Mouse (Mus musculus): Measurements from ENCODE around the gene Hras. TPM values are rescaled to one million over a fixed set of nuclear protein-coding genes. Genes with fewer than 3 reads are reported as not detected.
A peak's percentile ranks its signal among the peaks of the same experiment; 100 is the strongest.

The Hras gene
- total RNA-seq, 4 experiments from 2014 or later, result 226 to 267 (median 258) TPM

DNA sequence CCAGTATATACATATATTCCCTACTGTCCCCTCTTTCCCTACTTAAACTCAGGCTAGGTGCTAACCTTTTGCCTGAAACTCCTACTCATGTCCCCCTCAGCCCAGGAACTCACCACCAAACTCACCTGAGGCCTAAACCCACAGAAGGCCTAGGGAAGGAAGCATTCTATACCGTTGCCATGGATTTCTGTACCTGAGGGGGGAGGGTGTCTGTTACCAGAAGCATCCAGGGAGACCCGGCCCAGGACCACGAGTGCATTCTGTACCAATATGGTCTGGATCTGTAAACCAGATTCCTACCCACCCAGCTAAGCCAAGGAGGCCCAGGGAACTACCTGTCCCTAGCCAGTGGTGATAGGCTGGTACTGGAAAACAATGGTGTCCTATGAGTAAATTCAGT lies 20.5 kb upstream of the Hras start:
- no peak for DNase-seq (ENCODE audit: low spot score in 2 of 2)

DNA sequence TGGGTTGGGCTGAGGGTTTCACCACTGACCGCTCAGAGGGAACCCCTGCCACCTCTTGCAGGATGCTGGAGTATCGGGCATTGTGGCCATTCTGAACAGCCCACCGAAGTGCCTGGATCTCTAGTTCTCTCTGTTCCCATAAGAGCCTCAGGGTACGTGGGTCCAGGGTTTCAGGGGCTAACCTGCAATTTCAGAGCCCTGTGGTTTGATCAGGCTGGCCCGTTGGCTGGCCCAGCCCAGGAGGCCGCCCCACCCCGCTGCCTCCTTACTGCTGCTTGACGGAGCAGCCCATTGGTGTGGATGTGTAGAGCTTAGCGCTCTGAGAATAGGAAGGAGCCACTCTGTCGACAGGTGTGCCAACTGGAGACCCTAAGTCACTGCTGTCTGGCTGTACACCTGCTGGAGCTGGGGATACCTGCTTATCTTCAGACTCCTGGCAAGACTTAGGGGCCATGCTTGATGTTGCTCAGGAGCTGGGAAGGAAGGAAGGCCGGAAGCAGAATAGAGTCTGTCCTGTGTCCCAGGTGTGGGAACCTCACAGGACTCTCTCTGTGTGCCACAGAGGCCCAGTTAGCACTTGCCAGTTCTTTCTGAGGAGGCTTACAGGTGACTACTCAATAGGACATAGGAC lies 19.9 kb upstream of the Hras start, which contains the start of gene Lmntd2:
Gene Lmntd2 (minus strand): TSS at position 476 of the 631 bp plus-strand sequence.
- no peak for DNase-seq (ENCODE audit: low spot score in 2 of 2)

DNA sequence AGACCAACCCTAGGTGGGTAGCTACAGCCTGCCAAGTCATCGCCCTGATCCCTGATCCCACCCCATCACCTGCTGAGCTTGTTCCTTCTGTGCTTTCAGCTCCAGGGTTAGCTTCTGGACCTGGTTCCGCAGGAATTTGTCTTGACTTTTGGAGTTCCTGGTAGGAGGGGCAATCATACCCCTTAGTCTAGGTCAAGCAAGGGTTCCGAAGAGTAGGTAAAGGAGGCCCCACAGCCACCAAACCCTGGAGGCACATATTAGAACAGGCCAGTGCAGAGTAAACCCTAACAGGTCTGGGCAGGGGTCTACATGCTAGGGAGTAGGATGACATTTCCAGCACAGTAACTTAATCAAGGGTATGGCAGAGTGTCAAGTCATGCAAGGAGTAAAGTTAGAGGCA lies 19.3 kb upstream of the Hras start:
- no peak for DNase-seq (ENCODE audit: low spot score in 2 of 2)

DNA sequence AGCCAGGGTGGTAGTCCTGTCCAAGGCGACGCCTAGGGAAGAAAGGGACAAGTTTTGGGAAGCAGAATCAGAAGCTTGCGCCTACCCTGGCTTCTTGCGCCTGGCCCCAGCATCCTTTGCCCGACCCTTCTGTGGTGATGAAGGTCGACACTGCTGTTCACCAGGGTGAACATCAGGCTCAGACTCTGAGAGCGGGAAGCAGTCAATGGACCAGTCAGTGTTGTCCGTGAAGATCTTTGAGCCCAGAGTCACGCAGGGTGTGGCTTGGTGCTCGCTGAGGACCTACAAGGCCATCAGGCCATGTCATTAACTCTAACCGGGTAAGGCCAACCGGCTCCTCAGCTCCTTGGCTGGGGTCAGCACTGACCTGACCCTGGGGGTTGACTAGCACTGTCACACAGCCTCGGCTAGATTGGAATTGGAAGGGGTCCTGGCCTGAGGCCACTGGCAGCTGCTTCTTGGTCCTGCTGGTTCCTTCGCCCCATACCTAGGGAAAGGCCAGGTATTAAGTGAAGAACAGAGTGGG lies 16.9 kb upstream of the Hras start:
- no peak for DNase-seq (ENCODE audit: low spot score in 2 of 2)

GRCm38 (mm10) chr7:141210137-141210536 lies 16.3 kb upstream of the Hras start:
- no peak for DNase-seq (ENCODE audit: low spot score in 2 of 2)

DNA sequence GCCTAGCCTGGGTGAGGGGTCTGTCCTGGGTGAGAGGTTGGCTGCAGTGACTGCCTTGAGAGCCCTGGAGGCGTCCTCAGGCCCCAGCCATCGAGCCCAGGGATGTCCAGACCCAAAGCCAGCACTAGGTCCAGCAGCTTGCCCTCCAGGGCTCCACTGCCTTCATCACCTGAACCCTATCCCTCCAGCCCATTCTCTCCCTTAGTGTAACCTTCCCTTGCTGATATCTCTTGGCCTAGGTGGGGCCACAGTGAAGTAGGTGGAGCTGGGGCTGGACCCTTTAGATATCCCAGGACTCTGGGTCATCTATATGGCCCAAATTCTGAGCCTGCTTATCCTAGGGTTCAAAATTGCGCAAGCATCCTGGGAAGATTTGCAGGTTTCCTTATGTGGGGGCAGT lies 15.7 kb upstream of the Hras start:
- no peak for DNase-seq (ENCODE audit: low spot score in 2 of 2)

GRCm38 (mm10) chr7:141206182-141206937 lies 12.6 kb upstream of the Hras start:
- no peak for DNase-seq (ENCODE audit: low spot score in 2 of 2)

DNA sequence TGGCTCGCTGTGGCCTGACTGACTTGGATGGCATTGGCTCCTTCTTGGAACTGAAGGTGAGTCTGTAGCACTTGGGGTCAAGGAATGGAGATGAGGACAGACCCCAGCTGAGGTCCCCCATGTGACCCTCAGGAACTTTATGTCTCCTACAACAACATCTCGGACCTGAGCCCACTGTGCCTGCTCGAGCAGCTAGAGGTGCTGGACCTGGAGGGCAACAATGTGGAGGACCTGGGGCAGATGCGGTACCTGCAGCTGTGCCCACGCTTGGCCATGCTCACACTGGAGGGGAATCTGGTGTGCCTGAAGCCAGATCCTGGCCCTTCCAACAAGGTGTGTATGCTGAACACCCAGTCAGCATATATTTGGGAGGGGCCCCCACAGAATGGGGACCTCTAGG lies 11.7 kb upstream of the Hras start:
- DNase-seq (ENCODE audit: low spot score in 2 of 2), result no peak

DNA sequence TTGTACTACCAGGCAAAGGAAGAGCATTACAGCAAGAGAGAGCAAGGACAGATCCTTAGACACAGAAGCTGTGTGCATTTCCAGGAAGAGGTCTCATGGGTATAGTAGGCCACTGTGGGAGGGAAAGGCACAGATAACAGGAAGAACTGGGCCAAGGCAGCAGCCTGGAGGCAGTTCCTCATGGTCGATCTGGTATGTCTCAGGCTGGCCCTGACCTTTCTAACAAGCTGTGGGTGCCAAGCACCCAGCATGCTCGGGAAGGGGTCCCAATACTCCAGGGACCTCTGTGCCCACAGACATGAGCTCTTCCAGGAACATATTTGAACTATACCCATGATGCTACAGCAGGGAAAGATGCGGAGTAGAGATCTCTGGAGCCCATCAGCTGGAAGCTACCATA lies 10.7 kb upstream of the Hras start:
- DNase-seq (ENCODE audit: low spot score in 2 of 2), result no peak

DNA sequence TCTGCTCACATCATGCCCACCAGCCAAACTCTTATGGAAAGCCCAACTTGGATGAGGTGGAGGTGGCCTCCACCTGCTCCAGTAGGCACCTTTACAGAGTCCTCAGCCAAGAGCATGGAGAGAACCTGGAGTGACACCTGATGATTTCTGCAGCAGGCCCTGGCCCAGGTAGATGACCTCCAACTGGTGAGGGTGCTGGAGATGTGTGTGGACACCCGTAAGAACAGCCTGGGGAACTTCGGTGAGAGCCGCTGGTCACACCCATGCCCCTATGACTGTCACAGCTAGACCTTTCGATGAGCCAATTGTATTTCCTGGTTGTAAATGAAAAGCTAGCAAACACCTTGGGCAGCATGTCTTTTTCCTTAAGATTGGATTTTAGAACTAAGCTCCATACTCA lies 4.3 kb upstream of the Hras start:
- no peak for DNase-seq (ENCODE audit: low spot score in 2 of 2)

GRCm38 (mm10) chr7:141196619-141197282 lies 2.9 kb upstream of the Hras start:
- no peak for DNase-seq (ENCODE audit: low spot score in 2 of 2)

DNA sequence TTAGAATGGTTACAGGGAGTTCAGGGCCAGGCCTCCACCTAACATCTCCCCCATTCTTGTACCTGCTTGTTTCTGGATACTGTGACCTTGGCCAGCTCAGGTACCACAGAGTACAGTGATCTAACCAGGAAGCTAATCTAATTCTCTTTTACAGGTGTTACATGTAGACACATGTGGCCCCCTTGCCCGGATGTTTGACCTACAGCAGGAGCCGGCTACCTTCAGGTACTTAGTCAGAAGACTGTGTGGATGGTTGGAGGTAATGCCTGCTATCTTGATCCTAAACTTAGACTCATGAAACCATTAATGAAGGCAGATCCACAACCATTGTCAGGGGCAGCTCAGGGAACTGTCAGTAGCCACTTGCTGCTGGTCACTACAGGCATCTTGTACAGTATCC lies 1.9 kb upstream of the Hras start:
- DNase-seq (ENCODE audit: low spot score in 2 of 2), result no peak

DNA sequence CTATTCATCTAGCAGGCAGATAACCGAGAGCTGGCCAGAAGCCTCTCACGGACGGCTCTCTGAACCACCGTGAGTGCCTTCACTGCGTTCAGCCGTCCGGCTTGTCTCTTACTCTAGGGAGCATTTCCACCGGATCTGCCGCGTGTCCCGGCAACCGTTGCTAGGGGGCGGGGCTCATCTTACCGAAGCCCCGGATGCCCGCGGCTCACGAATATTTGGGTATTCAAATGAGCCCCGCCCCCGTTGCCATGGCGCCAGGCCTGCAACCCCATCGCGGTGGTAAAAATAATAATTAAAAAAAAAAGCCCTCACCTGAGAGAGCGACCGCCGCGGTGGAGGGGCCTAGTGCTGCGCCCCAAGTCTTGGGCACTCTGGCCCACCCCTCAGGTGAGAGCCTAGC lies 1.0 kb upstream of the Hras start:
- DNase-seq (ENCODE audit: low spot score in 2 of 2), result peak; percentile 69 to 86

DNA sequence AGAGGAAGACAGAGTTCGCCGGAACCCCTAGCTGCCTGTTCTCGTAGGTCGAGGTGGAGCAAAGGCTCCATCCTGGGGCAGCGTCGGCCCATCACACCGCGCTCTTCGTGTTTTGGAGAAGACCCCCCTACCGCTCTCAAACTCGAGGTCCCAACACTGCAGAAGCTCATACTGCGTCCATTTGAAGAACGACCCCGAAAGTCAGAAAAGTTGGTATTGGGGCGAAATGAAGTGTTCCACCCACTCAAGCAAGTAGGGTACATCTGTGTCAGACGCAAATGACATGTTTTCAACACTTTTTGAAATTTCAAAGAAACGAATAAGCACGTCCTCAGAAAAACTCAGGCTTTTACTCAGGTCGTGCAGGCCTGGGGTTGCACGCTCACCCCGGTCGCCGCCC lies 604 bp upstream of the Hras start:
- DNase-seq (ENCODE audit: low spot score in 2 of 2), result no peak

DNA sequence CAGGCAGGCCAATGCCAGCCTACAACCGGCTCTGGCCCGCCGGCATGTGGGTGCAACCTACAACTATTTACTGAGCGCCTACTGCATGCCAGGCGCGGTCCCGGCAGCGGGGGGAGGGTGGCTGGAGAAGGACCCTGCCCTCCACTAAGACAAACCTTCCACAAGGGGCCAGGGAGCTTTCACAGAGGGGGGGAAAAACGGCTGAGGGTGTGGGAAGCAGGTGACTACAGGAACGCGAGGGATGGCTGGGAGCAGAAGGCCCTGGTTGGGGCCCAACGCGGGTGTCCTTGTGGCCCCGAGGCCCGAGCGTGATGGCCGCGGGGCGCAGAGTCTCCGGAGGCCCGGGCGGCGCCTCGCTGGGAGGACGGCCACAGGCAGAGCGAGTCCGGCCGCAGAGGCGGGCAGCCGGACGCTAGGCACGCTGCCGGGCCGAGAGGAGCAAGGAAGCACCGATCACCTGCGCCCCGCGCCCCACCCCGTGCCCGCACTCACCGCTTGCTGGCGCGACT lies 403 bp downstream of the Hras start:
- DNase-seq (ENCODE audit: low spot score in 2 of 2), result peak in 1 of 2 experiments; percentile 37

DNA sequence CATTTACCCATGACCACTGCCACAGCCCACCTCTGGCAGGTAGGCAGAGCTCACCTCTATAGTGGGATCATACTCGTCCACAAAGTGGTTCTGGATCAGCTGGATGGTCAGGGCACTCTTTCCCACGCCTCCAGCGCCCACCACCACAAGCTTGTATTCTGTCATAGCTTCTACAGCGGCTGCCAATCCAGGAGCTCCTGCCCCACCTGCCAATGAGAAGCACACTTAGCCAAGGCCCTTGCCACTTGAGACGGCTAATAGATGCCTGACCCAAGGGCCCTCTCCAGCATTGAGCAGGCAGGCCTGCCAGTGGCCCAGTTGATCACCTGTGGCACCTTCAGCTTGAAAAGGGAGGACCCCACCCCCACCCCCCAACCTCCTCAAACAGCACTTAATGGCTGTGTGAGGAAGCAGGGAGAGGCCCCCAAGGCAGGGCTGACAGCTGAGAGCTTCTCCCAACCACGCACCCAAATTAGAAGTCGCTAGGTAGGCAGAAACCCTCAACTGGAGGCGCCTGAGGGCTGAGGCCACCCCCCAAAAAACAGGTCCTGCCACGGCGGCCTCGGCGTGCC lies 943 bp downstream of the Hras start:
- DNase-seq (ENCODE audit: low spot score in 2 of 2), result no peak

DNA sequence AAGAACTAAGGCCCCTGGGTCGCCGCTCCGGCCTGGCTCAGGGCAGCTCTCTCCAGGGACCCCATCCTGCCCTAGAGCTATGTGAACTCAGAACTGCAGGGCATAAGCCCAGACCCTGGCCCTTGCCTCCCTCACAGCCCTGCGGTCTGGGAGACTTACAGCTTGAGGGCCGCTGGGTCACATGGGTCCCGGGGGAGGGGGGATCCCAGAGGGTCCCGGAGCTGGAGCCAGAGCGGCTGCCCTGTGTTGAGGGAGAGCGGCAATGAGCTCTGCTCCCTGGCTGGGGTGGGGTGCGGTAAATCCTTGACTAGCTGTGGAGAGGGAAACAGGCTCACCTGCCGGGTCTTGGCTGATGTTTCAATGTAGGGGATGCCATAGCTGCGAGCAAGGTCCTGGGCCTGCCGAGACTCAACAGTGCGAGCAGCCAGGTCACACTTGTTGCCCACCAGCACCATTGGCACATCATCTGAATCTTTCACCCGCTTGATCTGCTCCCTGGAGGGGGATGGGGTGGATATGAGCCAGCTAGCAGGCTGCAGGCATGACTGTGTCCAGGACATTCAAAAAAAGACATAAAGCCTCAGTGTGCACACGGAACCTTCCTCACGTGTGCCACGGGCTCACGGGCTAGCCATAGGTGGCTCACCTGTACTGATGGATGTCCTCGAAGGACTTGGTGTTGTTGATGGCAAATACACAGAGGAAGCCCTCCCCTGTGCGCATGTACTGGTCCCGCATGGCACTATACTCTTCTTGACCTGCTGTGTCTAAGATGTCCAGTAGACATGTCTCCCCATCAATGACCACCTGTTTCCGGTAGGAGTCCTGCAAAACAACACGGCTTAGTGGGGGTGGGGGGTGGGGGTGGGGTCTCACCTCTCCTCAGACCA lies 1.8 kb downstream of the Hras start:
- DNase-seq (ENCODE audit: low spot score in 2 of 2), result no peak

DNA sequence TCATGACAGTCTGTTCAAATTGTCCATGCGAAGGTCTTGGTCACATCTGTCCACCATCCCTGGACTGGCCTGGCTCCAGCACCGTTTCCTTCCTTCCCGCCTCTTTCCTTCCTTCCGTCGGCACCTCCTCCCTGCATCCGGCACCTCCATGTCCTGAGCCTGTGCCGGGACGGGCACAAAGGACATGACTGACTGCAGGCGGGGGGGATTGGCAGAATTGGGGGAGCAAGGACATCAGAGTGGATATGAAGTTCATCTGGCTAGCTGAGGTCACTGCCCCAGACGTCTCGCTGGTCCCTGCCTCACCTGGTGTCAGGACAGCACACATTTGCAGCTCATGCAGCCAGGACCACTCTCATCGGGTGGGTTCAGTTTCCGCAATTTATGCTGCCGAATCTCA lies 2.8 kb downstream of the Hras start:
- no peak for DNase-seq (ENCODE audit: low spot score in 2 of 2)

- DNase-seq (ENCODE audit: low spot score in 2 of 2), result no peak
Observed at GRCm38 (mm10) chr7:141190220-141190619, 3.6 kb downstream of the Hras start.

DNA sequence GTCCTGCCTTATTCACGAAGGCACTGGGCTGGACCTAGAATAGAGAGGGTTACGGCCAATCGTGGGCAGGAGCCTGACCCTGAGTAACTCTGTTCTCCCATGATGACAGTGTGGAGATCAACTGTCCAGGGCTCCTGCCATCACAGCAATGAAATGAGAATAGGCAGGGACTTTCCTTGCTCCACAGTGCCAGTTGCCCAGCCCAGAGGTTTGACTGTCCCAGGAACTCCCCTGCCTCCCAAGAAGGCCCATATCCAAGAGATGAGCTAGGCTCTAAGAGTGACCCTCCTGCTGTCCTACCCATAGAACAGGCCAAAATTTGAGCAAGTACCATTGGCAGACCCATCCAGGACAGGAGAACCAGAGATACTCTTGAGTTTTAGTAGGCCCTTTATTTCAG lies 5.1 kb downstream of the Hras start:
- DNase-seq (ENCODE audit: low spot score in 2 of 2), result no peak

DNA sequence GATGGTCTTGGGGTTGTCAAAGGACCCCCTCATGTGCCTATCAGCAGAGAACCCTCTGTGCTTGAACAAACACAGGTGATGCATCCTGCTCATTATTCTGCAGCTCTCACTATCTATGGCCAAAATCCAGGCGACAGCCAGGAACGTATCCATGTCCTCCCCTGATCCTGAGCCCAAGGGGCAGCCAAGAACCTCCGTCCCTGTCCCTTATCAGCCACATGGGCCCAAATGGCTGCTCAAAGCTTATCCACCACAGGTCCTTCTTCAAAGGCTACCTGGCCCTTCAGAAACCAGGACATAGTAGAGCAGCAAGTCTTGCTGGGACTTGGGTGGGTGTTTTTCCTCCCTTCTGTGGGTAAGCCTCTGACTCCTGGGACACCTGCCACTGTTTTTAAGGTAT lies 5.6 kb downstream of the Hras start:
- DNase-seq (ENCODE audit: low spot score in 2 of 2), result no peak

All from left cerebral cortex, adult 8-10 months (tissue).